In the genomic region with DNA sequence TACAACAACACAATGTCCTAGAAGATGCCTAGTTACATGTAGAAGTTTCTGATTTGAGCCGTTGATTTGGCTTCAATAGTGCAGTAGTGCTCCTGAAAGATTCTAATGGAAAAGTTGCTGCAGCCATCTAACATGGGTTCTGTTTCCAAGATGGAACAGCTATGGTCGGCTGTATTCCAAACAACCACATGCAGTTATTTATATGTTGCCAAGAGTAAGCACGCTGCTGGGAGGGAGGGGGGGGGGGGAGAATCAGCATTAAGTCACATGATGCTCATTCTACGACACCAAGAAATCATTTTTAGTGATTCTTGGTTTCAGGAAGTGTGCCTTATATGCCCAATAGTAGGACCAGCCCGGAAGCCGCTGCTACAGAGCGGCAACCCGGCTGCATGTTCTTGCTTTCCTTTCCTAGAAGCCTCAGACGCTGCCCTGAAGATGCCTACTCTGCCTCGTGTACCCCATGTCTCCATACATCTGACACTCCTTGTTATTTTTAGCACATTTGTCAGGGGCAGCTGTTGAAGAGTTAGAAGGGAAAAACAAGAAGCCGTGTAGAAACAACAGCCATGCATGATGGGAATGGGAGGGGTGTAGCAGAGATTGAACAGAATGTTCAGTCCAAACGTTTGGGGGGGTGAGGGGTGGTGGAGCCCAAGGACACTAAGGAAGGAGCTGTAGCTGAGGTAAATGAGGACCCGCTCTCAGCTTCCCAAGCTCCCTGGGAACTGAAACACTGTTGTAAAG, we compare ENCODE assay signal across 20 mouse cellular contexts. TPM values are rescaled to one million over a fixed set of nuclear protein-coding genes. Genes with fewer than 3 reads are reported as not detected.
DNase-seq lines count a peak whose midpoint lies in the region; ATAC-seq and TF ChIP-seq lines count a peak whose summit lies in the region.
"Had no signal": no experiment of that assay in that cellular context is flagged by ENCODE, and none has a peak within 500 bp of the region (broad histone marks: within the 10 kb centered on the region; RNA-seq: fewer than 3 reads in every experiment).

No protein-coding gene starts in this region.

- H3K36me3 ChIP-seq in embryonic facial prominence, embryonic 14.5 days (ENCODE audit: control insufficient read depth, insufficient read depth, low read length) = peaks cover 78% of the 10 kb centered on the region
- H3K36me3 ChIP-seq in embryonic facial prominence, embryonic 10.5 days (replicated peaks) = peaks cover 97% of the 10 kb centered on the region
- H3K36me3 ChIP-seq in limb, embryonic 13.5 days = peaks cover 90% of the 10 kb centered on the region
- peaks cover 94% of the 10 kb centered on the region for H3K36me3 ChIP-seq in limb, embryonic 10.5 days
- peaks cover 70% of the 10 kb centered on the region for H3K36me3 ChIP-seq in limb, embryonic 14.5 days (ENCODE audit: control insufficient read depth, insufficient read depth, low read length)

- no peak overlapping the region for H3K4me3 ChIP-seq in embryonic facial prominence, embryonic 14.5 days (ENCODE audit: low read depth, low read length)
- no peak overlapping the region for H3K4me3 ChIP-seq in embryonic facial prominence, embryonic 10.5 days
- no peak overlapping the region for H3K4me3 ChIP-seq in limb, embryonic 13.5 days
- no peak overlapping the region for H3K4me3 ChIP-seq in limb, embryonic 10.5 days
- no peak overlapping the region for H3K4me3 ChIP-seq in limb, embryonic 14.5 days (replicated peaks; ENCODE audit: low read length)
- H3K4me3 ChIP-seq: embryonic facial prominence, embryonic 15.5 days; liver, embryonic 12.5 days; stomach, embryonic 15.5 days had no signal

- no peak for ATAC-seq in embryonic facial prominence, embryonic 14.5 days (ENCODE audit: low read depth)
- ATAC-seq in limb, embryonic 13.5 days (ENCODE audit: low FRiP score, low read depth) = 0 out of 2 replicates have a peak, but pooled peaks have one; percentile 24
- peak; percentile 55 for ATAC-seq in limb, embryonic 14.5 days (ENCODE audit: low FRiP score, low read depth)
- no peak for ATAC-seq in inflammation-experienced regulatory T-cells, adult 6 months
- ATAC-seq: CD4-positive, CD25-positive, alpha-beta regulatory T cell, adult 4 months; hindbrain, postnatal 0 days; liver, embryonic 12.5 days; midbrain, embryonic 16.5 days had no signal

- H3K4me1 ChIP-seq in embryonic facial prominence, embryonic 14.5 days (ENCODE audit: control insufficient read depth, insufficient read depth, low read length) = no peaks in the 10 kb centered on the region
- H3K4me1 ChIP-seq in embryonic facial prominence, embryonic 10.5 days = no peaks in the 10 kb centered on the region
- H3K4me1 ChIP-seq in limb, embryonic 13.5 days = no peaks in the 10 kb centered on the region
- H3K4me1 ChIP-seq in limb, embryonic 10.5 days = no peaks in the 10 kb centered on the region
- H3K4me1 ChIP-seq in limb, embryonic 14.5 days (ENCODE audit: control insufficient read depth, insufficient read depth, low read length) = no peaks in the 10 kb centered on the region
- H3K4me1 ChIP-seq: embryonic facial prominence, embryonic 15.5 days; stomach, embryonic 15.5 days had no signal

- no peaks in the 10 kb centered on the region for H3K9me3 ChIP-seq in embryonic facial prominence, embryonic 14.5 days (ENCODE audit: control insufficient read depth, low read length)
- no peaks in the 10 kb centered on the region for H3K9me3 ChIP-seq in embryonic facial prominence, embryonic 10.5 days
- no peaks in the 10 kb centered on the region for H3K9me3 ChIP-seq in limb, embryonic 13.5 days
- H3K9me3 ChIP-seq in limb, embryonic 10.5 days (replicated peaks) = no peaks in the 10 kb centered on the region
- no peaks in the 10 kb centered on the region for H3K9me3 ChIP-seq in limb, embryonic 14.5 days (ENCODE audit: control insufficient read depth, low read length)
- H3K9me3 ChIP-seq: embryonic facial prominence, embryonic 15.5 days; G1E; liver, embryonic 12.5 days; stomach, embryonic 15.5 days had no signal

- no peak overlapping the region for H3K9ac ChIP-seq in embryonic facial prominence, embryonic 14.5 days (ENCODE audit: low read depth, low read length)
- H3K9ac ChIP-seq in limb, embryonic 13.5 days = no peak overlapping the region
- no peak overlapping the region for H3K9ac ChIP-seq in limb, embryonic 14.5 days (ENCODE audit: low read depth, low read length, severe bottlenecking)
- H3K9ac ChIP-seq: embryonic facial prominence, embryonic 15.5 days; liver, embryonic 12.5 days; lung, embryonic 14.5 days; stomach, embryonic 15.5 days had no signal

- TF ChIP-seq POLR2A in limb, embryonic 14.5 days (IDR thresholded peaks at IDR 0.05; ENCODE audit: borderline replicate concordance, extremely low read depth, insufficient read depth, insufficient read length) = no peak

- H3K27ac ChIP-seq in embryonic facial prominence, embryonic 14.5 days (replicated peaks; ENCODE audit: low read depth, low read length) = no peak overlapping the region
- no peak overlapping the region for H3K27ac ChIP-seq in embryonic facial prominence, embryonic 10.5 days (replicated peaks)
- H3K27ac ChIP-seq in limb, embryonic 13.5 days = no peak overlapping the region
- no peak overlapping the region for H3K27ac ChIP-seq in limb, embryonic 10.5 days
- H3K27ac ChIP-seq in limb, embryonic 14.5 days (replicated peaks; ENCODE audit: low read depth, low read length) = no peak overlapping the region
- H3K27ac ChIP-seq: embryonic facial prominence, embryonic 15.5 days; hindbrain, postnatal 0 days; liver, embryonic 12.5 days; stomach, embryonic 15.5 days had no signal

- no peaks in the 10 kb centered on the region for H3K27me3 ChIP-seq in embryonic facial prominence, embryonic 14.5 days (replicated peaks; ENCODE audit: control insufficient read depth, insufficient read depth, low read length)
- no peaks in the 10 kb centered on the region for H3K27me3 ChIP-seq in embryonic facial prominence, embryonic 10.5 days (replicated peaks; ENCODE audit: low read depth, poor library complexity, severe bottlenecking)
- H3K27me3 ChIP-seq in limb, embryonic 13.5 days = no peaks in the 10 kb centered on the region
- H3K27me3 ChIP-seq in limb, embryonic 10.5 days (ENCODE audit: low read depth, poor library complexity, severe bottlenecking) = no peaks in the 10 kb centered on the region
- H3K27me3 ChIP-seq in limb, embryonic 14.5 days (ENCODE audit: control insufficient read depth, insufficient read depth, low read length) = no peaks in the 10 kb centered on the region
- H3K27me3 ChIP-seq: embryonic facial prominence, embryonic 15.5 days; liver, embryonic 12.5 days; stomach, embryonic 15.5 days had no signal

- 91% methylated on average over 13 of the region's 13 CpGs for WGBS in embryonic facial prominence, embryonic 14.5 days
- 90% methylated on average over 13 of the region's 13 CpGs for WGBS in embryonic facial prominence, embryonic 10.5 days
- WGBS in limb, embryonic 13.5 days = 86% methylated on average over 13 of the region's 13 CpGs
- 93% methylated on average over 13 of the region's 13 CpGs for WGBS in limb, embryonic 10.5 days
- WGBS in limb, embryonic 14.5 days = 88% methylated on average over 13 of the region's 13 CpGs

- H3K4me2 ChIP-seq in embryonic facial prominence, embryonic 14.5 days (ENCODE audit: low read depth, low read length) = no peak overlapping the region
- H3K4me2 ChIP-seq in limb, embryonic 13.5 days (replicated peaks) = no peak overlapping the region
- H3K4me2 ChIP-seq in limb, embryonic 14.5 days (replicated peaks; ENCODE audit: low read depth, low read length, severe bottlenecking) = no peak overlapping the region
- H3K4me2 ChIP-seq: embryonic facial prominence, embryonic 15.5 days; liver, embryonic 12.5 days; lung, embryonic 14.5 days; stomach, embryonic 15.5 days had no signal

- DNase-seq in embryonic facial prominence, embryonic 14.5 days (ENCODE audit: low spot score) = peak; percentile 17
- no peak for DNase-seq in embryonic facial prominence, embryonic 10.5 days (ENCODE audit: low spot score)
- DNase-seq in gastrocnemius, postnatal 25 days = peak; percentile 58
- DNase-seq in gastrocnemius, postnatal 4 days (ENCODE audit: low spot score in 2 of 2) = no peak
- DNase-seq in limb, embryonic 10.5 days (ENCODE audit: low spot score) = no peak
- no peak for DNase-seq in limb, embryonic 14.5 days (ENCODE audit: low spot score)
- DNase-seq: adrenal gland, postnatal 36 days; cerebellum, adult 9-10 months; kidney, postnatal 4 days; lung, embryonic 14.5 days; thymus, adult 2 months had no signal

RNA-seq across cellular contexts. Expression of a gene that starts 13.5 kb away (rescaled TPM):
- polyA plus RNA-seq in embryonic facial prominence, embryonic 14.5 days (2014; fragmentation: Nextera tagmentation; extraction: Ambion mirVana) = 67.8 and 90.2 TPM in 2 replicates
- 44.2 and 44.7 TPM in 2 replicates for polyA plus RNA-seq in embryonic facial prominence, embryonic 10.5 days (2016; fragmentation: Nextera tagmentation; extraction: Ambion mirVana)
- 1,000 to 10,000 TPM; 1,052 to 1,458 TPM for total RNA-seq in gastrocnemius, postnatal 25 days (2021)
- 100 to 1,000 TPM; 475 to 482 TPM for total RNA-seq in gastrocnemius, postnatal 4 days (2021)
- polyA plus RNA-seq in limb, embryonic 13.5 days (2015; fragmentation: Nextera tagmentation; extraction: Ambion mirVana) = 41.0 and 43.5 TPM in 2 replicates
- polyA plus RNA-seq in limb, embryonic 10.5 days (2016; fragmentation: Nextera tagmentation; extraction: Ambion mirVana) = 33.9 and 37.6 TPM in 2 replicates
- polyA plus RNA-seq in limb, embryonic 14.5 days (2012; rRNA removed) = 153 and 219 TPM in 2 replicates
- polyA plus RNA-seq in limb, embryonic 14.5 days (2014; fragmentation: Nextera tagmentation; extraction: Ambion mirVana) = 77.9 and 88.7 TPM in 2 replicates
- 10 to 100 TPM; 20.5 to 28.0 (median 24.7) TPM for polyA plus RNA-seq in inflammation-experienced regulatory T-cells, adult 6 months (2017; shearing (Covaris generic))

RNA-seq across cellular contexts. Expression of a gene that starts 21.4 kb away (rescaled TPM):
- 1.2 and 2.0 TPM in 2 replicates for polyA plus RNA-seq in embryonic facial prominence, embryonic 14.5 days (2014; fragmentation: Nextera tagmentation; extraction: Ambion mirVana)
- 0.56 and 0.67 TPM in 2 replicates for polyA plus RNA-seq in embryonic facial prominence, embryonic 10.5 days (2016; fragmentation: Nextera tagmentation; extraction: Ambion mirVana)
- total RNA-seq in gastrocnemius, postnatal 25 days (2021) = under 1 TPM; 0.83 to 0.84 TPM
- total RNA-seq in gastrocnemius, postnatal 4 days (2021) = 1 to 10 TPM in 1 of 2 experiments, under 1 TPM in 1; 0.41 to 1.5 TPM
- polyA plus RNA-seq in limb, embryonic 13.5 days (2015; fragmentation: Nextera tagmentation; extraction: Ambion mirVana) = 2.1 and 2.2 TPM in 2 replicates
- 0.79 and 1.9 TPM in 2 replicates for polyA plus RNA-seq in limb, embryonic 10.5 days (2016; fragmentation: Nextera tagmentation; extraction: Ambion mirVana)
- polyA plus RNA-seq in limb, embryonic 14.5 days (2012; rRNA removed) = 1.1 and 1.3 TPM in 2 replicates
- 1.1 and 1.5 TPM in 2 replicates for polyA plus RNA-seq in limb, embryonic 14.5 days (2014; fragmentation: Nextera tagmentation; extraction: Ambion mirVana)
- not detected for polyA plus RNA-seq in inflammation-experienced regulatory T-cells, adult 6 months (2017; shearing (Covaris generic))
- polyA plus RNA-seq: CD4-positive, CD25-positive, alpha-beta regulatory T cell, adult 4 months; G1E had no signal

Comparison
In these comparisons a context has a peak if more than half of its experiments do, and no peak if none do; other contexts are left out.
1. DNase-seq: peak in embryonic facial prominence, embryonic 14.5 days (single experiment) and gastrocnemius, postnatal 25 days (single experiment); none in embryonic facial prominence, embryonic 10.5 days (single experiment), gastrocnemius, postnatal 4 days (0 of 2), limb, embryonic 10.5 days (single experiment) and limb, embryonic 14.5 days (single experiment).
2. ATAC-seq: peak in limb, embryonic 13.5 days (single experiment) and limb, embryonic 14.5 days (single experiment); none in embryonic facial prominence, embryonic 14.5 days (single experiment) and inflammation-experienced regulatory T-cells, adult 6 months (single experiment).